Comparison of ENCODE assay signal across 8 mouse cellular contexts in genomic region chr16:43363751-43364515, GRCm38 (mm10).
DNase-seq lines count a peak whose midpoint lies in the region; ATAC-seq and TF ChIP-seq lines count a peak whose summit lies in the region.
"Had no signal": no experiment of that assay in that cellular context is flagged by ENCODE, and none has a peak within 500 bp of the region (broad histone marks: within the 10 kb centered on the region; RNA-seq: fewer than 3 reads in every experiment).

No protein-coding gene starts in this region.

- no peak overlapping the region for H3K4me3 ChIP-seq in hindbrain, embryonic 14.5 days (replicated peaks; ENCODE audit: low read length)
- H3K4me3 ChIP-seq in left cerebral cortex, adult 2 months, result peak overlapping the region; percentile 33
- H3K4me3 ChIP-seq in stomach, embryonic 16.5 days (replicated peaks; ENCODE audit: low read length), result no peak overlapping the region; the same call in 1 of the 2 replicates
- H3K4me3 ChIP-seq: neural tube, embryonic 13.5 days had no signal

- no peak overlapping the region for H3K4me2 ChIP-seq in hindbrain, embryonic 14.5 days (replicated peaks)
- H3K4me2 ChIP-seq in stomach, embryonic 16.5 days (ENCODE audit: low read depth, low read length), result peak overlapping the region; percentile 40
- H3K4me2 ChIP-seq: neural tube, embryonic 13.5 days had no signal

- no peak for TF ChIP-seq CTCF in left cerebral cortex, adult 2 months (IDR thresholded peaks at IDR 0.05)

- intact Hi-C loops in left cerebral cortex, adult 2 months (cut with DNase I), result loop anchor here (2.0 kb wide), 1 partner anchor 29 kb away; no protein-coding TSS in a partner anchor

- peak; percentile 49 for ATAC-seq in CD4-positive, CD25-positive, alpha-beta regulatory T cell, adult 4 months
- ATAC-seq in hindbrain, embryonic 14.5 days (ENCODE audit: low FRiP score), result no peak
- peak; percentile 86 for ATAC-seq in stomach, embryonic 16.5 days (ENCODE audit: insufficient read depth, low FRiP score)

- H3K36me3 ChIP-seq in hindbrain, embryonic 14.5 days (replicated peaks; ENCODE audit: control insufficient read depth, insufficient read depth), result no peaks in the 10 kb centered on the region
- H3K36me3 ChIP-seq in stomach, embryonic 16.5 days (ENCODE audit: control insufficient read depth, insufficient read depth, low read length), result no peaks in the 10 kb centered on the region
- H3K36me3 ChIP-seq: neural tube, embryonic 13.5 days had no signal

- DNase-seq in adrenal gland, postnatal 36 days, result peak; percentile 54 to 66
- DNase-seq in gastrocnemius, adult 18-20 months (ENCODE audit: low spot score), result peak; percentile 91
- no peak for DNase-seq in hindbrain, embryonic 14.5 days (ENCODE audit: low spot score)
- DNase-seq in left cerebral cortex, adult 2 months (ENCODE audit: extremely low spot score in 1 of 2, low spot score in 2 of 2), result peak; percentile 12 to 16
- DNase-seq in lung, postnatal 36 days, result peak; percentile 76

- no peaks in the 10 kb centered on the region for H3K9me3 ChIP-seq in hindbrain, embryonic 14.5 days (ENCODE audit: control insufficient read depth, low read length)
- no peaks in the 10 kb centered on the region for H3K9me3 ChIP-seq in stomach, embryonic 16.5 days (replicated peaks; ENCODE audit: control insufficient read depth, low read length)
- H3K9me3 ChIP-seq: neural tube, embryonic 13.5 days had no signal

- H3K27me3 ChIP-seq in hindbrain, embryonic 14.5 days (ENCODE audit: control insufficient read depth, insufficient read depth, low read length), result no peaks in the 10 kb centered on the region
- no peaks in the 10 kb centered on the region for H3K27me3 ChIP-seq in stomach, embryonic 16.5 days (ENCODE audit: control insufficient read depth, insufficient read depth, low read length)
- H3K27me3 ChIP-seq: neural tube, embryonic 13.5 days had no signal

- 37% methylated on average over 7 of the region's 7 CpGs for WGBS in hindbrain, embryonic 14.5 days
- WGBS in stomach, embryonic 16.5 days, result 13% methylated on average over 7 of the region's 7 CpGs

- H3K4me1 ChIP-seq in hindbrain, embryonic 14.5 days (replicated peaks; ENCODE audit: control insufficient read depth, insufficient read depth, low read length), result no peaks in the 10 kb centered on the region
- peaks cover 14% of the 10 kb centered on the region for H3K4me1 ChIP-seq in stomach, embryonic 16.5 days (ENCODE audit: control insufficient read depth, insufficient read depth, low read length)

- no peak overlapping the region; the same call in 1 of the 2 replicates for H3K9ac ChIP-seq in hindbrain, embryonic 14.5 days
- H3K9ac ChIP-seq in stomach, embryonic 16.5 days (ENCODE audit: low read length), result peak overlapping the region; percentile 46
- H3K9ac ChIP-seq: neural tube, embryonic 13.5 days had no signal

- peak overlapping the region; percentile 32; the same call in 1 of the 2 replicates for H3K27ac ChIP-seq in hindbrain, embryonic 14.5 days
- H3K27ac ChIP-seq in left cerebral cortex, adult 2 months, result peak overlapping the region; percentile 80
- peak overlapping the region; percentile 88 for H3K27ac ChIP-seq in stomach, embryonic 16.5 days (ENCODE audit: low read length)
- H3K27ac ChIP-seq: neural tube, embryonic 13.5 days had no signal

Comparison
In these comparisons a context has a peak if more than half of its experiments do, and no peak if none do; other contexts are left out.
1. H3K27ac ChIP-seq: peak in every context shown above with its lines; median percentile 88 in stomach, embryonic 16.5 days; 80 in left cerebral cortex, adult 2 months; 32 in hindbrain, embryonic 14.5 days.